Mouse (Mus musculus): ENCODE measurements around the gene Scgn. TPM values are rescaled to one million over a fixed set of nuclear protein-coding genes. Genes with fewer than 3 reads are reported as not detected.

Gene Scgn
- polyA plus RNA-seq, 1 experiment from 2014 or later = 6.1 TPM

Small RNA genes lying within 50 kb of the gene (microRNA-seq; reads per million reads assigned to microRNA genes)
- gene Gm44344 = not detected

Other genes with a start within 250 kb of the Scgn start
- 3.1 and 3.7 TPM in 2 replicates for gene Hist1h3c, start 245.6 kb downstream of the Scgn start, polyA plus RNA-seq (2015; fragmentation: Nextera tagmentation; extraction: Ambion mirVana)
- 1.00 and 2.9 TPM in 2 replicates for gene Hist1h2bb, start 244.5 kb downstream of the Scgn start, polyA plus RNA-seq (2015; fragmentation: Nextera tagmentation; extraction: Ambion mirVana)
- 16.2 and 26.2 TPM in 2 replicates for gene Hist1h2ab, start 240.1 kb downstream of the Scgn start, polyA plus RNA-seq (2015; fragmentation: Nextera tagmentation; extraction: Ambion mirVana)
- 7.0 and 7.5 TPM in 2 replicates for gene Hist1h3b, start 238.9 kb downstream of the Scgn start, polyA plus RNA-seq (2015; fragmentation: Nextera tagmentation; extraction: Ambion mirVana)
- gene Hist1h4b, start 234.2 kb downstream of the Scgn start, polyA plus RNA-seq (2015; fragmentation: Nextera tagmentation; extraction: Ambion mirVana) = 1.2 and 3.7 TPM in 2 replicates
- 0.28 and 1.5 TPM in 2 replicates for gene Hist1h4a, start 230.0 kb downstream of the Scgn start, polyA plus RNA-seq (2015; fragmentation: Nextera tagmentation; extraction: Ambion mirVana)
- gene Hist1h3a, start 228.8 kb downstream of the Scgn start, polyA plus RNA-seq (2015; fragmentation: Nextera tagmentation; extraction: Ambion mirVana) = 2.0 and 3.5 TPM in 2 replicates
- gene Hist1h1a, start 227.5 kb downstream of the Scgn start, polyA plus RNA-seq (2015; fragmentation: Nextera tagmentation; extraction: Ambion mirVana) = 1.3 TPM in 2 replicates
- gene Trim38, start 221.3 kb downstream of the Scgn start, polyA plus RNA-seq (2015; fragmentation: Nextera tagmentation; extraction: Ambion mirVana) = not detected in 2 replicates
- gene Slc17a2, start 184.2 kb downstream of the Scgn start, polyA plus RNA-seq (2015; fragmentation: Nextera tagmentation; extraction: Ambion mirVana) = 0.06 and 0.11 TPM in 2 replicates
- 0.27 and 0.41 TPM in 2 replicates for gene Slc17a3, start 151.8 kb downstream of the Scgn start, polyA plus RNA-seq (2015; fragmentation: Nextera tagmentation; extraction: Ambion mirVana)
- 0.22 TPM in 1 of 2 replicates, not detected in the other for gene Slc17a1, start 123.5 kb downstream of the Scgn start, polyA plus RNA-seq (2015; fragmentation: Nextera tagmentation; extraction: Ambion mirVana)
- gene Slc17a4, start 76.2 kb downstream of the Scgn start, polyA plus RNA-seq (2015; fragmentation: Nextera tagmentation; extraction: Ambion mirVana) = 2.7 and 3.1 TPM in 2 replicates
- not detected in 2 replicates for gene Hist1h2ba, start 57.1 kb downstream of the Scgn start, polyA plus RNA-seq (2015; fragmentation: Nextera tagmentation; extraction: Ambion mirVana)
- gene Hist1h2aa, start 56.8 kb downstream of the Scgn start, polyA plus RNA-seq (2015; fragmentation: Nextera tagmentation; extraction: Ambion mirVana) = not detected in 2 replicates